Mouse (Mus musculus) forebrain, embryonic 14.5 days (tissue): ENCODE results near the gene Gpr137. TPM values are rescaled to one million over a fixed set of nuclear protein-coding genes. Genes with fewer than 3 reads are reported as not detected.

Experiments
- ATAC-seq: fragments of 200-750 bp; cut with Nextera tagmentation; 2 replicates; pipeline ENCODE4 v1.8.0; 2017; ENCODE audit warnings: mild to moderate bottlenecking, moderate library complexity
- DNase-seq: peaks from one replicate; pipeline ENCODE4 v3.0.0-alpha.2; 2015; ENCODE audit warnings: low spot score
- H3K27ac ChIP-seq: fragments of 300-500 bp; sonication (generic); 2 replicates; pipeline ENCODE4 v1.5.1; 2014; ENCODE audit warnings: low read depth, mild to moderate bottlenecking, control low read depth, low read length, moderate library complexity
- H3K27me3 ChIP-seq: fragments of 300-500 bp; sonication (generic); replicated peaks from 2 replicates; pipeline ENCODE4 v1.6.1; 2014; ENCODE audit warnings: low read length, control low read depth, mixed read lengths; ENCODE audit not compliant: control insufficient read depth, insufficient read depth
- H3K36me3 ChIP-seq: fragments of 300-500 bp; sonication (generic); 2 replicates; pipeline ENCODE4 v1.6.1; 2014; ENCODE audit warnings: low read length, control low read depth; ENCODE audit not compliant: control insufficient read depth, insufficient read depth
- H3K4me1 ChIP-seq: fragments of 300-500 bp; sonication (generic); 2 replicates; pipeline ENCODE4 v1.6.1; 2014; ENCODE audit warnings: antibody characterized with exemption, low read length, control low read depth; ENCODE audit not compliant: control insufficient read depth, insufficient read depth
- H3K4me2 ChIP-seq: fragments of 300-500 bp; sonication (generic); 2 replicates; pipeline ENCODE4 v1.6.1; 2014; ENCODE audit warnings: mild to moderate bottlenecking, control low read depth, low read length
- H3K4me3 ChIP-seq: fragments of 300-500 bp; sonication (generic); 2 replicates; pipeline ENCODE4 v1.5.1; 2014; ENCODE audit warnings: low read depth, low read length, control low read depth
- H3K9ac ChIP-seq: fragments of 300-500 bp; sonication (generic); 2 replicates; pipeline ENCODE4 v1.6.1; 2014; ENCODE audit warnings: mild to moderate bottlenecking, low read length, control low read depth, moderate library complexity
- H3K9me3 ChIP-seq: fragments of 300-500 bp; sonication (generic); replicated peaks from 2 replicates; pipeline ENCODE4 v1.6.1; 2016; ENCODE audit warnings: low read length, control low read depth, mixed read lengths; ENCODE audit not compliant: control insufficient read depth
- WGBS: fragments of 180-500 bp; shearing (Covaris S2); extraction: QIAGEN DNeasy Blood & Tissue Kit; methylation state at CpG from one replicate; pipeline ENCODE4 v1.1.7; 2014; 5-methylcytosine and 5-hydroxymethylcytosine counted together
- polyA plus RNA-seq: library from polyadenylated mRNA; unstranded; fragments of >200 nt; fragmentation: Nextera tagmentation; extraction: Ambion mirVana; gene quantifications from 2 replicates; pipeline ENCODE4 v1.2.1, GENCODE M21; 2014

Gene Gpr137
- polyA plus RNA-seq, 1 experiment from 2014 or later = 38.1 TPM

DNA sequence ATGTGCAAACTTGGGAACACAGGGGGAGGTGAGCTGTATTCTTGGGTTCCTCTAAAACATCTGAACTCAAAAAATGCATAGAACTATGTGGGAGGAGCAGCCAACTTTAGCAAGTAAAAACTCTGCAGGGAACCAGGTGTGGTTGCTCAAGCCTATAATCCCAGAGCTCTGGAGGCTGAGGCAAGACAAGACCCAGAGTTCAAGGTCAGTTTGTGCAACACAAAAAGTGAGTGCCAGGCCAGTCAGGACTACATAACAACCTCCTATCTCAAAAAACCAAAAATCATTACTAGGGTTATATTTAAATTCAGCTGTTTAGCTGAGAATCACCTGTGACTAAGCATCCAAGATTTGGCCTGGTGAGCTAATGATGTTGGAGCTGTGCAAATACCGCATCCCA is 10.3 kb downstream of the Gpr137 start:
- Histone ChIP-seq H3K4me1 (peaks cover 3% of the 10 kb centered on the region; the same call in 1 of the 2 replicates), H3K9me3 (no peaks in the 10 kb centered on the region), H3K27me3 (peaks cover 79% of the 10 kb centered on the region), H3K9ac (no peak overlapping the region), H3K4me3 (no peak overlapping the region), H3K4me2 (no peak overlapping the region), H3K27ac (no peak overlapping the region), H3K36me3 (no peaks in the 10 kb centered on the region)
- 45% methylated on average over 1 of the region's 1 CpGs for WGBS
- no peak for ATAC-seq
- no peak for DNase-seq

DNA sequence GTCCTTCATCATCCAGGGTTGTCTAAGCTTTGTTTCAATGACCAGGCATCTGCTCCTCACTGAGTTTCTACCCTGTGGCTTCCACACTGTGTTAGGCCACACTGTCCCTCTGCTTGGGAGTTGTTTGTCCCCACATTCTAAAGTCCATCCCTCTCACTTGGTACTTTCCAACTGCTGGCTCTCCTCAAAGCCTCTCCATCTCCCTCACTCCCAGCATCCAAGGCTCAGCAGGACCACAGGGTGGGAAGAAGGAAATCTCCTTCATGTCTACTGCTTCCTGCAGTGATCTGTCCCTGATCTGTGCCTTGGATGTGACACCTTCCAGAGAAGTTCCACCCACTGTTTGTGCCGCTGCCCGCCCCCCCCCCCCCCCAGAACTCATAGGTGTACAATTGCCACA is 11.3 kb downstream of the Gpr137 start:
- Histone ChIP-seq H3K27ac (no peak overlapping the region), H3K27me3 (peaks cover 84% of the 10 kb centered on the region), H3K9ac (no peak overlapping the region), H3K4me3 (no peak overlapping the region), H3K4me2 (no peak overlapping the region), H3K9me3 (no peaks in the 10 kb centered on the region), H3K36me3 (no peaks in the 10 kb centered on the region), H3K4me1 (peaks cover 3% of the 10 kb centered on the region; the same call in 1 of the 2 replicates)
- ATAC-seq (no peak), DNase-seq (no peak)
- WGBS = 0% methylated on average over 2 of the region's 2 CpGs

GRCm38 (mm10) chr19:6928080-6928479 is 14.2 kb downstream of the Gpr137 start:
- H3K4me3 ChIP-seq = no peak overlapping the region
- WGBS = 9% methylated on average over 9 of the region's 9 CpGs
- ATAC-seq (no peak), DNase-seq (no peak)
- H3K27me3 ChIP-seq = peaks cover 85% of the 10 kb centered on the region
- no peak overlapping the region for H3K4me2 ChIP-seq
- no peaks in the 10 kb centered on the region for H3K9me3 ChIP-seq
- H3K4me1 ChIP-seq = no peaks in the 10 kb centered on the region; the same call in 1 of the 2 replicates
- H3K36me3 ChIP-seq = no peaks in the 10 kb centered on the region
- H3K9ac ChIP-seq = peak overlapping the region; percentile 21; the same call in 1 of the 2 replicates
- H3K27ac ChIP-seq = no peak overlapping the region

DNA sequence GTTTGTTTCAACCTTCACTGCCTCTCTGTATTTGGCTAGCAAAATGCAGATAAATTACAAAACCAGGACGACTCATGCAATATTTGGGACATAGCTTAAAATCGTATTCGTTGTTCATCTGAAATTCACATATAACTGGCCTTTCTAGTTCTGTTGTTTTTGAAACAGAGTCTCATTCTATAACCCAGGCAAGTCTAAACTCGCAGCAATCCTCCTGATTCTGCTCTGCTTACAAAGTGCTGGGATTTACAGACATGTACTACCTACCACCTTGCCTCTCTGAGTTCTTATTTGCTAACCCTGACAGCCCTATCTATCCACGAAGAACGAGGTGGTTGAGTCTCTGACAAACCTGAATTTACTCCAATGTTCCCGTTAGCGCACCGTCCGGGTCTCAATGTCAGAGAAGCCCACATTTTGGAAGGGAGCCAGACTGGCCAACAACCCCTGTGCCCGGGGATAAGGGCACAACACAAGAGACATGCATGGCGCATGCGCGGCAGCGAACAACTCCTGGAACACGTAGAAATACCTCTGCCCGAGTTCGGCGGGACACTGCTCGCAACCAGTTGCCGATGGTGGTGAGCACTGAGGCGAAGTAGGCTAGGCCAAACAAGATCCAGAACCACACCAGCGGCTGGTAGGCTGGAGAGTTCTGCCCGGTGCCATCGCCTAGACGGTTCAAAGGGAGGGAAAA is 15.6 kb downstream of the Gpr137 start:
- WGBS = 16% methylated on average over 26 of the region's 26 CpGs
- peak overlapping the region; percentile 33; the same call in 1 of the 2 replicates for H3K4me2 ChIP-seq
- H3K4me3 ChIP-seq = peak overlapping the region; percentile 16
- no peak overlapping the region for H3K9ac ChIP-seq
- peaks cover 6% of the 10 kb centered on the region for H3K4me1 ChIP-seq
- DNase-seq = no peak
- no peaks in the 10 kb centered on the region for H3K9me3 ChIP-seq
- H3K27ac ChIP-seq = no peak overlapping the region
- H3K36me3 ChIP-seq = no peaks in the 10 kb centered on the region
- ATAC-seq = no peak
- H3K27me3 ChIP-seq = peaks cover 77% of the 10 kb centered on the region

- Histone ChIP-seq H3K36me3 (no peaks in the 10 kb centered on the region), H3K4me3 (no peak overlapping the region), H3K4me1 (peaks cover 8% of the 10 kb centered on the region), H3K27me3 (peaks cover 68% of the 10 kb centered on the region), H3K27ac (no peak overlapping the region), H3K4me2 (no peak overlapping the region), H3K9ac (no peak overlapping the region), H3K9me3 (no peaks in the 10 kb centered on the region)
- ATAC-seq (no peak), DNase-seq (no peak)
- 9% methylated on average over 40 of the region's 40 CpGs for WGBS
Measured at GRCm38 (mm10) chr19:6925611-6926329, 16.5 kb downstream of the Gpr137 start.

DNA sequence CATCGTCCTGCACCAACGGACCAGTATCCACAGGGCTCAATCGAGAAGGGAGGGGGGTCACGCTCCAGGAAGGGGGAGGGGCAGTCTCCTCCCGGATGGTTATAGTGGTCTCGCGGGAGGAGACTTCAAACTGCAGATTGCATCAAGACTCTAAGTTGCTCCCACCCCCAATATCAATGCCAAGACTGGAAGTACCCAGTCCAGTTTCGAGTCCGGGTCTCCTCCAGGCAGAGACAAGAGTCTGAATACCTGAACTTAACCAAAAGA is 17.0 kb downstream of the Gpr137 start, which contains the start of gene Catsperz:
Gene Catsperz, minus strand, starts transcription at position 74 of the 267 bp plus-strand sequence.
- H3K9me3 ChIP-seq = no peaks in the 10 kb centered on the region
- H3K27ac ChIP-seq = no peak within 1 kb of the TSS
- no peak for ATAC-seq
- no peak within 1 kb of the TSS for H3K9ac ChIP-seq
- H3K27me3 ChIP-seq = peaks cover 64% of the 10 kb centered on the region
- peaks cover 14% of the 10 kb centered on the region for H3K4me1 ChIP-seq
- DNase-seq = no peak
- 4% methylated on average over 9 of the region's 9 CpGs for WGBS
- no peak within 1 kb of the TSS for H3K4me3 ChIP-seq
- H3K4me2 ChIP-seq = no peak within 1 kb of the TSS
- no peaks in the 10 kb centered on the region for H3K36me3 ChIP-seq

DNA sequence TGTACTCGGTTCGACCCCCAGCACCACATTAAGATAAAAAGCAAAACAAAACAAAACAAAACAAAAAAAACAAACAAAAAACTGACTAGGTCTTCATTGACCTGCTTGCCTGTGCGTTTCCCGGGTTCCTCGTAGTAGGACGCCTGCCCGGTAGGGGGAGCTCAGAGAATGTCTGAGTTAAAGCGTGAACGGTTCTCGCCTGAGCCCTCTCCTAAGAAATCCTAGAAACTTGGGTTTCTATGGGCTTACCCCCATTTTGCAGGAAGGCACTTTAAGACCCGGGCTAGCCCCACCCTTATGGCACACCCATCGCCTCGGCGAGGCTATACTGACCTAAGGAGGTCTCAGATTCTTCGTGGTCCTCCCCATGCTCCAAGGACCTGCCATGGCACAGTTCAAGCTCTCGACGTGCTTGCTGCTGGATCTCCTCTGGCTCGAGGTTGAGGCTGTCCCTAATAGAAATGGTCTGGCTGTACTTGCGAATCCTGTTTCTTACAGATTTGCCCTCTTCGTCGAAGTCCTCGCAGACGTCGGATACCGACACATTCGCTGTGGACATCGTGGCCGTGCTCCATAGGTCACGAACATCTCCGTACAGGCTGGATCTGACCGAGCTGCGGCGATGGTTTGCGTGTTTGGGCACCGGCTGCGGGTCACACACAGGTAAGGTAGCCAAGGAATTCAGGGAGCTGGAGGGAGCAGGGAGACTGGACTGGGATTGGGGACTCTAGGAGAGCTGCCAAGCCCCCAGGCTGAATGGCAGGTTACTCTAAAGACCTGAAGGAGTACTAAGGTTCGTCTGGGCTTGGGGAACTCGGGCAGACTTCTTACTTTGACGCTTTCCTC is 17.6 kb downstream of the Gpr137 start:
- H3K4me3 ChIP-seq = no peak overlapping the region
- DNase-seq (peak; percentile 86), ATAC-seq (no peak)
- H3K36me3 ChIP-seq = no peaks in the 10 kb centered on the region
- H3K27me3 ChIP-seq = peaks cover 61% of the 10 kb centered on the region
- H3K27ac ChIP-seq = no peak overlapping the region
- peaks cover 19% of the 10 kb centered on the region for H3K4me1 ChIP-seq
- H3K9me3 ChIP-seq = no peaks in the 10 kb centered on the region
- H3K4me2 ChIP-seq = no peak overlapping the region
- H3K9ac ChIP-seq = no peak overlapping the region
- 4% methylated on average over 39 of the region's 39 CpGs for WGBS

DNA sequence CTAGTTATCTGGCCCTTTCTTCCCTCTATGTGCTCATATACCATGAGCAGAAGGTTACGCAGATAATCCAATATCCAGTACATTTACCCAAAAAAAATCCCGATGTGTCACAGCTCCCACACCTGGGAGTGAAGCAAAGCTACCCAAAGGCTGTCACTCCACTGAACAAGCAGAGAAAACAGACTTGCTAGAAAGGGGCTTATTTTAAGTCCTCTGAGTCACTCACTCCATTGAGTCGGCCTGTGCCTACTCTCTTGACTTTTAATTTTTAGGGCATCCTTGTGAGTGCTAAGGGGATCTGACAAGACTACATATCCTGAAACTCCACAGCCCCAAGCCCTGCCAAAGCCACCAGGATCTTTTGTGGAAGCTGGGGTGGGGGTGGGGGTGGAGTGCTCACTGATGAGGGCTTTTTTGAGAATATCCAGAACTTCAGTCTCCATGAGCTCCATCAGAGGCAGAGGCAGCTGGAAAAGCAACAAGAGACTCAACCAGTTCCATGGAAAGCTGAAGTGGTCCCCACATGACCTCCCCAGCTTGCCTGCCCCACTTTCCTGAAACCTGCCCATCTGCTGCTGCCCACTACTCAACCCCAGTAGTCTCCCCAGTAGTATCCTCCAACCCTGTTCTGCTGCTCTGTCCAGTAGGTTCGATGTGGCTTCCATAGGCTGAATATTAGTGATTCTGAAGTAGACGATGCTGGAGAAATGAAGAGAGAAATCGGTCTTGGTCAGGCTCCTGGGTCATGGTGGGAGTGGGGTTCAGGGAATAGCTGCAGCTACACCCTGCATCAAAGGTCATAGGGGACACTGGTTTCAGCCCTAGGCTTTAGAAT is 19.2 kb downstream of the Gpr137 start:
- peaks cover 55% of the 10 kb centered on the region for H3K27me3 ChIP-seq
- DNase-seq (no peak), ATAC-seq (no peak)
- no peaks in the 10 kb centered on the region for H3K9me3 ChIP-seq
- H3K9ac ChIP-seq = no peak overlapping the region
- 64% methylated on average over 6 of the region's 6 CpGs for WGBS
- peaks cover 6% of the 10 kb centered on the region for H3K36me3 ChIP-seq
- no peak overlapping the region for H3K4me2 ChIP-seq
- no peak overlapping the region for H3K4me3 ChIP-seq
- peaks cover 19% of the 10 kb centered on the region for H3K4me1 ChIP-seq
- no peak overlapping the region for H3K27ac ChIP-seq
